Mouse (Mus musculus) thymus, postnatal 4 days (tissue): Measurements from ENCODE around the gene Pak7.

Source experiments
- DNase-seq: peaks from one replicate; pipeline ENCODE4 v3.0.0; 2021

The Pak7 gene

DNA sequence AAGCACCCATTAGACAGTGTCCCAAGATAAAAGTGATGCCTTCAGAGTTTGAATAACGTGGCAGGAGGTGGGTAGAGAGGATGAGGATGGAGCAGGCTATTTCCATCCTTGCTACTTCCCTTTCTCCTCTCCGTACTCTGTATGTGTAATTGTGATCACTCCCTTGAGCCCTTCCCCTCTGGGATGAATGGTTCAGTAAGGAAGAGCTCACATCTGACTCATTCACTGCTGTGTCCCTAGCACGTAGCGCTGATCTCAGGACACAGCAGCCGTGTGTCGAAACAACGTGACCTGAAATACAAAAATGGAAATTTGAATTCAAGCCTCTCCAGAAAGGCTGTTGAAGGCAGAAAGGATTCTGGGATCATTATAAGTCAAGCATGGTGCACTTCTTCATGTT, 237.0 kb downstream of the Pak7 start:
- no peak for DNase-seq

DNA sequence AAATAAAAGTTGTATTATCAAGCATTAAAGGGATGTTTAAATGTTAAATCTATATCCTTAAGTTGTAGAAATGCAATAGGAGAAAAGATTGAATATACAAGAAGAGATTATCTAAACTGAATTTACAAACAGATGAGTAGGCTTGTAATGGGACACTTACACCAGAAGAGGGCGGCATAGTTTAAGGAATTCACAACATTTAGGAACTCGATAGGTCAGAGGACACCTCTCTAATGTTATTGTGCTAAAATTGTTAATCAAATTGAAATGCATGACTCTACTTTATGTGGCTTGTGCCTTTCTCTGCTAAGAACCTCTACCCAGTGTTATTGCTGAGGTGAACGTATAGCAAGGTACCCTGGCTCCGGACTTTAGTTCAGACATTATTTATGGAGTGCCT, 238.2 kb downstream of the Pak7 start:
- DNase-seq: no peak

GRCm38 (mm10) chr2:136148999-136149398, 238.8 kb downstream of the Pak7 start:
- peak; percentile 80 for DNase-seq

GRCm38 (mm10) chr2:136140807-136141206, 247.0 kb downstream of the Pak7 start:
- no peak for DNase-seq

DNA sequence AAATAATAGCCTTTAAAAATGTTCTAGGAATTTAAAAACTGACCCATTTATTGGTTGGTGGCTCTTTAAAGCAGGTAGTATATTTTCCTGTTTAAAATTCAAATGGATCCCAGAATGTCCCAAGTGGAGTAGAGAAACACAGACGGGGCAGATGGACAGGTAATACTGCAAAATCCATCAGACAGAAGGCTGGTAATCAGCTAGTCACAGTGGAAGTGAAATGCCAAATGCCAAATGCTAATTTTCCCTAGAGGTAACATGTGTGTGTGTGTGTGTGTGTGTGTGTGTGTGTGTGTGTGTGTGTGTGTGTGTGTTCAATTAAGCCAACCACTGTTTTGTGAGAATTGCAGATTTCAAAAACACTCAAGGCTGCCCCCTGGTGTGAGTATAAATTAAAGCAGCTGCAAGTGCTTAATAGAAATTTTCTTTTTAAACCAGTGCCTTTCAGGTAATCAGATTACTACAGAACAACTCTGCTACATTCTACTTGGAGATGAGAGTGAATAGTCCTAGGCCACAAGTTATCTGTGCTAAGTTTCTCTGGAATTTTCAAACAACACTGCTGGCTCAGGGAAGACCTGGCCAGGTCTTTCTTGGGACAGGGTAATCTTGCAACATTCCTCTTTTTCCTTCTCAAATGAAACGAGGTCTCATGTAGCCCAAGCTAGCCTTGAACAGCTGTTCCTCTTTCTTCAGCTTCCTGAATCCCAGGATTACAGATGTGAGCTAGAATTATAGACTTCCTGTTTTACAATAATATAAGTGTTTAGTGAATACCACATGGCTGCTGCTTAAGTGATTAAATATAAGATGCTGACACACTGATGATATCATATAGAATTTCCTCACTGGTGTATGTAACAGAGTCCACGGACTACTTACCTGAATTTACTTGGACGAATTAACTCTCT, 248.4 kb downstream of the Pak7 start:
- DNase-seq: peak; percentile 23

DNA sequence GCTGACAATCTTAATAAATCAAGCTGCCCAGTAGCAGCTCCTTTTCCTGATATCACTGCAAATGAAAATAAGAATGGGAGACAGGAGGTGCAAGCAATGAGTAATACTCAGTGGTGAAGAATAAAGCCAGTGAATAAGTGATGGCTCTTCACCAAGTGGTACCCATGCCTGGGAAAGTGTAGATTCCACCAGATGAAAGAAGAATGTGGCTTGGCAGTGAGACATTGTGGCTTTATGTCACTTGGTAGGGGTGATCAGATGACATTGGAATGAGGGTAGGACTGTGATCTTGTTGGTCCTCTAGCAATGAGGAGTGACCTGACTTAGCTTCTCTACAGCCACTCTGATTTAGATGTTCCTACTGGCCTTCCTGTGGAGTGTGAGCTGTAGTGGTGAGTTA, 249.3 kb downstream of the Pak7 start:
- no peak for DNase-seq

GRCm38 (mm10) chr2:136121867-136122266, 265.9 kb downstream of the Pak7 start:
- no peak for DNase-seq

DNA sequence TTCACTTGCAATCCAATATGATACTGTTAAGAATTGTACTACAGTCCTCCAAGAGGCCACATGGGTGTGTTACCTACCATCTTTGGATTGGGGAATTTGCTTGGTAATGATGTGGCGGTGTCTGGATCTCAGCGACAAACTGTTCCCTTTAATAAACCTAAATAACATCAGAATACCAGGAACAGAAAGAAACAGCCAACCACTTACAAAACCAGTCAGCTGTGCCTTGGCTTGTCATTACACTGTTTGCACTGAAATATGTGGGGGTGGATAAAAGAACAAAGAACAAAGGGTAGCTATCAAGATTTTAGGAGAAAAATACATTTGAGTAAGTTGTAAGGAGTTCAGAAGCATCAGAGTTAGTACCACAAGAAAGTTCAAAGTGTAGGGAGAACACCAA, 269.8 kb downstream of the Pak7 start:
- no peak for DNase-seq

GRCm38 (mm10) chr2:136113374-136113773, 274.4 kb downstream of the Pak7 start:
- DNase-seq: no peak

- DNase-seq: no peak
Observed at GRCm38 (mm10) chr2:136109038-136109363, 278.8 kb downstream of the Pak7 start.

DNA sequence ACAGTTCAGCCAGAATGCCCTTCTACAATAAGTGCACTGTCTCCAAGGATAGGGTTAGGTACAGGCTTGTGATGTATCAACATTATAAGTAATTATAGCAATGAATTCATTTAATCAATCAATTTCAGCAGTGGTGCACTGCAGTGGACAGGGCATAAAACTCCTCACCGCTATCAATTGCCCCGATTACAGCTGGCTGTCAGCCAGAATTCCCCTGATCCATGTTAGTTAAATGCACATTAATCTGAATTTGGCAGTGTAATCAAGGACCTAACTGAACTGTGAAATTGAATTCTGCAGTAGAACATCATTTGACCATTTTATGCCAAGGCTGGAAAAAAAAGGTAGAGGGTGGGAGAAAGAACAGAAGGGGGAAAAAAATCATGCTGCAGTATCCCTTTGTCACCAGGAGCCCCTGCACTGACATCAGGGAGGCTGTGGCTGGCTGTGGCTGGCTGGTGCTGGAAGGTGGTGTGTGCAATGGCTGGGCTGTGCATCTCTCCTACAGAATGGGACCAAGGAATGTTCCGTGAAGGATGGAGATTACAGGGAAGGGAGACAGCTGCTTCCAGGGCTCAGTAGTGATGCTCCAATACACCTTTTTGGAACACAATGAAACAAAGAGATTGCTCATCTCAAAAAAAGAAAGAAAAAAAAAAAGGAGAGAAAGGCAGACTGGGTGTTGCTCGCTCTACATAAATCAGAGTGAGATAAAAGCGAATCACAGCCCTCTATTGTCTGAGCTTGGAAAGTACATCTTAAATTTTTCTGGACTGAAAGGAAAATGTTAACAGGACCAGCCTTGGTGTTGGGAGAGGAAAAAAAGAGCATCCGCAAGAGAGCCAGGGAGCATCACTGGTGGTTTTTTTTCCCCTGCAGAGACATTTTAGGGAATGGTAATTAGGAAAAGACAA, 279.4 kb downstream of the Pak7 start:
- no peak for DNase-seq

GRCm38 (mm10) chr2:136107597-136107996, 280.2 kb downstream of the Pak7 start:
- no peak for DNase-seq

- DNase-seq: no peak
Observed at GRCm38 (mm10) chr2:136097143-136097542, 290.6 kb downstream of the Pak7 start.

- DNase-seq: no peak
Observed at GRCm38 (mm10) chr2:136095978-136096377, 291.8 kb downstream of the Pak7 start.

- DNase-seq: no peak
Observed at GRCm38 (mm10) chr2:136064356-136064755, 323.4 kb downstream of the Pak7 start.

DNA sequence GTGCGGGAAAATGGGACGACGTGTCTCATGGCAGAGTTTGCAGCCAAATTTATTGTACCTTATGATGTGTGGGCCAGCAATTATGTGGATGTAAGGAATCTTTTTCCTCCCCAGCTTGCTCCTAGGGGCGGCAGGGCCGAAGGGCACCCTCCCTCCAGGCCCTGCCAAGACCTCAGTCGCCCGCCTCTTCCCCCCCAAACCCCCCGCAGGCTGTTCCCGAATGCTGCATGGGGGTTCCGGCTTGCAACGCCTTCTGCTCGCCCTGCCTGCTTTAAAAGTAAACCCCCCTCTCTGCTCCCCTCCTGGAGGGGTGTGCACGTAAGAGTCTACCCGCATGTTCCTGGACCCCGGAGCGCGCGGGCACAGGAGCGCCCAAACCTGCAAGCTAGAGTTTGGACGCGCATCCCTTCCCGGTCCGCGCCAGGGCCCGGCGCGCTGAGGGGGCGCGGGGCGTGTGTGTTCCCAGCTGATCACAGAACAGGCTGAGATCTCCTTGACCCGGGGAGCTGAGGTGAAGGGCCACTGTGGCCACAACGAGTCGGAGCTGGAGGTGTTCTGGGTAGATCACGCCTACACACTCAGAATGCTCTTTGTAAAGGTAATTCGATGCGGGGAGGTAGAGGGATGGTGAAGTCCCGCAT, 328.6 kb downstream of the Pak7 start:
- no peak for DNase-seq

GRCm38 (mm10) chr2:136058398-136058797, 329.4 kb downstream of the Pak7 start:
- DNase-seq: no peak

GRCm38 (mm10) chr2:136057861-136058331, 329.9 kb downstream of the Pak7 start:
- no peak for DNase-seq

DNA sequence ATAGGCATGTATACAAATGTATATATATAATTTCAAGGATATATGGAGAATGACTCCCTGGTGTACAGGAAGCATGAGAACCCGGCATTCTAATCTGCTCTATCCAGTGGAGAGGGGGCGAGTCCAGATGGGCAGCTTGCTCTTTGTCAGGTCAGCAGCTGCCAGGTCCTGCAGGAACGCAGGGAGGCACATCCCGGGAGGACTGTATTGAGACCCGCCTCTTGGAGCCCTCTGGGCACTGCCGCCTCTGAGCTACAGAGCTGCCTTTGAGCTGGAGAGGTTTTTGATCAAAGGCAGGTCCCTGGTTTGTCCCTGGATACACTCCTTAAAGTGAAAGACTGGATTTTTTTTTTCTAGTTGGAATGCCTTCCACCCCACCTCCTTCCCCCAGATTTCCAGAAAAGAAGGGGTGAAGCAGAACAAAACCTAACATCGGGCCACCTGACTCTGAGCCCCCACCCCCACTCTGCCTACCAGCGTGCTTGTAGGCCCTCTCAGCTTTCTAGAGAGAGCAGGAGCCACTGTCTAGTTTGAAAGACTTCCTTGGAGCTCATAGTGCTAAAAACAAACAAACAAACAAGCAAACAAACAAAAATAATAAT, 336.0 kb downstream of the Pak7 start, which contains the start of gene Lamp5:
Gene Lamp5 (plus strand): TSS at position 552 of the 602 bp plus-strand sequence.
- no peak for DNase-seq

DNA sequence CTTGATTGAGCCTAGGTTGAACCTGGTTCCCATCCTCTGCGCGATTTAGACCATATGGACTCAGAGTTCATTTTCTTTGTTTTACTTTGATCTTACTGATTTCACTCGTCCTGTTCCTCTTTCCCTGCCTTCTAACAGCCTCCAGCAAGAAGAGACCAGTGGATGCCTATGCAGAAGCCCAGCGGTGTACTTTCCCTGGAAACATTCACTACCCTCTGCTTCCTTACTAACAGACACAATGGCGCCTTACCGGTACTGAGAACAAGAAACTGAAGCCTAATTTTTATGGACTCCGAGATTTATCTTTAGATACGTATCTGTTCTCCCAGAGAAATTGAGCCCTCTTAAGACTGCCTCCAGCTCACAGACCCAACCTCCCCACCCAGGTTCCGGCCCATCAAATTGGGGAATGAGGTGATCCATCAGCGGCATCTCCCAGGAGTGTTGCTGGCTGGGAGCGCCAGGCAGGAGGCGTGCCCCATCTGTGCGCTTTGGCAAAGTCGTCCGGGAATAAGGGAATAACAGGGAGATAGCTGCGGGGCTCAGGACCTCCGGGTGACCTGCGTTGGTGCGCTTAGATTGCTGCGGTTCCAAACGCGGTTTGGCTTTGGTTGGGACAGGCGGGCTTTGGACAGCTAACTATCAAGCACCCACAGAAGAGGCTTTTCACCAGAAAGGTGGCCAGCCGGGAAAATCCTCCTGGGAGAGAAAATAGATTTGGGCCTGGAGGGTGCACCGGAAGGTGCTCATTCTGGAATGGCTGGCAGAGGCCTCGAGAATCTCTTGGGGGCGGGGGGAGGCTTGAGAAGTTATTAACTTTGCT, 336.8 kb downstream of the Pak7 start:
- no peak for DNase-seq

- DNase-seq: no peak
Observed at GRCm38 (mm10) chr2:136048464-136048863, 339.3 kb downstream of the Pak7 start.
